ENCODE assay signal across 10 mouse cellular contexts in the genomic region with DNA sequence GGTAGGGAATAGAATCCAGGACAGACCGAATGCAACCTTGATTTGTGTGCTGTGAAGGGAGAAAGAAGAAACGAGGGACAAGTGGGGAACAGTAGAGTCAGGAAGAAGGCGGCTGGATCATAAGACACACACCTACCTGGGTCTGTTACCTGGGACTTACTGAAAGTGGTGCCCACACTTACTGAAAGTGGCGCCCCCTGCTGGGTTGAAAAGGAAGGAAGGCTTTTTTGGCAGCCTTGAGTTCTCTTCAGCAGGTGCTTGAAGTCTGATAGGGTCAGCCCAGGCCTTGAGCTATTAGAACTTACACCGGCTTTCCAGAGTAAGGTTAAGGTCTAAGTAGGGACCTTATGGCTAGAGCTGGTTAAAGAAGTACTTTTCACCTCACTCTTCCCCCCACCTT. TPM values are rescaled to one million over a fixed set of nuclear protein-coding genes. Genes with fewer than 3 reads are reported as not detected.
DNase-seq lines count a peak whose midpoint lies in the region; TF ChIP-seq lines count a peak whose summit lies in the region.
"Had no signal": no experiment of that assay in that cellular context is flagged by ENCODE, and none has a peak within 500 bp of the region (broad histone marks: within the 10 kb centered on the region; RNA-seq: fewer than 3 reads in every experiment).

No protein-coding gene starts in this region.

- peak; percentile 35; the same call in 1 of the 2 replicates for TF ChIP-seq CTCF in E14TG2a.4 (conservative IDR thresholded peaks at IDR 0.05; ENCODE audit: low read length)
- TF ChIP-seq CTCF in cortical plate, adult 2 months (IDR thresholded peaks at IDR 0.05; ENCODE audit: extremely low read depth, insufficient read depth, low read length): peak; percentile 14; the same call in 1 of the 2 replicates

- peaks cover 22% of the 10 kb centered on the region for H3K27me3 ChIP-seq in E14TG2a.4 (ENCODE audit: insufficient read depth, low read length)
- H3K27me3 ChIP-seq: embryonic facial prominence, embryonic 12.5 days had no signal

- no peaks in the 10 kb centered on the region for H3K36me3 ChIP-seq in E14TG2a.4 (ENCODE audit: insufficient read depth, low read length)
- H3K36me3 ChIP-seq: embryonic facial prominence, embryonic 12.5 days; heart, embryonic 10.5 days had no signal

- H3K4me3 ChIP-seq in E14TG2a.4 (replicated peaks; ENCODE audit: low read length): no peak overlapping the region
- H3K4me3 ChIP-seq in cortical plate, adult 2 months (ENCODE audit: insufficient read depth, low read length): no peak overlapping the region
- H3K4me3 ChIP-seq: embryonic facial prominence, embryonic 12.5 days; heart, embryonic 10.5 days had no signal

- no peak overlapping the region for H3K27ac ChIP-seq in cortical plate, adult 2 months (ENCODE audit: insufficient read depth, low read length)
- H3K27ac ChIP-seq: embryonic facial prominence, embryonic 12.5 days; heart, embryonic 10.5 days had no signal

- no peak for TF ChIP-seq POLR2A in cortical plate, adult 2 months (IDR thresholded peaks at IDR 0.05; ENCODE audit: extremely low read depth, insufficient read depth, low read length)

- peaks cover 4% of the 10 kb centered on the region for H3K9me3 ChIP-seq in E14TG2a.4 (ENCODE audit: low read length)
- H3K9me3 ChIP-seq: embryonic facial prominence, embryonic 12.5 days; heart, embryonic 10.5 days had no signal

- no peaks in the 10 kb centered on the region for H3K4me1 ChIP-seq in E14TG2a.4 (replicated peaks; ENCODE audit: low read depth, low read length)
- no peaks in the 10 kb centered on the region for H3K4me1 ChIP-seq in cortical plate, adult 2 months (ENCODE audit: control insufficient read depth, insufficient read depth, low read length)
- H3K4me1 ChIP-seq: heart, embryonic 10.5 days had no signal

- DNase-seq in kidney, adult 18-20 months: peak; percentile 50
- DNase-seq in kidney, postnatal 14 days: no peak
- DNase-seq in spleen, adult 18-20 months: peak; percentile 55 to 79
- DNase-seq in layer of hippocampus, postnatal 25 days (ENCODE audit: extremely low spot score in 1 of 2, low spot score in 1 of 2): no peak
- no peak for DNase-seq in right cerebral cortex, postnatal 4 days
- DNase-seq in embryo, embryonic 10 days (ENCODE audit: low spot score): no peak

RNA-seq across cellular contexts. Expression of gene Enpp6, which starts 40.5 kb away (rescaled TPM):
- polyA plus RNA-seq in cortical plate, adult 2 months (2012; rRNA removed): 8.8 and 14.4 TPM in 2 replicates
- 10 to 100 TPM; 17.7 to 22.8 TPM for total RNA-seq in layer of hippocampus, postnatal 25 days (2021)

Comparison
In these comparisons a context has a peak if more than half of its experiments do, and no peak if none do; other contexts are left out.
1. DNase-seq: peak in kidney, adult 18-20 months (single experiment) and spleen, adult 18-20 months (2 of 2); none in kidney, postnatal 14 days (single experiment), layer of hippocampus, postnatal 25 days (0 of 2), right cerebral cortex, postnatal 4 days (single experiment) and embryo, embryonic 10 days (single experiment).